Mouse (Mus musculus) thymus, postnatal 25 days (tissue): ENCODE results near the gene Gpr62.
A peak's percentile ranks its signal among the peaks of the same experiment; 100 is the strongest.
"Not testable (repeated sequence)": the region's sequence is repeated elsewhere in the genome, so short reads cannot be mapped to it uniquely, and the experiment has no call there.

Experiments
- DNase-seq: peaks from one replicate; pipeline ENCODE4 v3.0.0; 2022

Gene Gpr62

GRCm38 (mm10) chr9:106465571-106466200, at the start of gene Gpr62:
Gene Gpr62 (minus strand): TSS chr9:106465938.
- DNase-seq, result no peak

- DNase-seq, result no peak
These were observed 48.5 kb upstream of the Gpr62 start, which contains the start of gene Iqcf5 for GRCm38 (mm10) chr9:106514273-106514672. Gene Iqcf5 (plus strand): TSS chr9:106514573.

GRCm38 (mm10) chr9:106513566-106513965, 47.8 kb upstream of the Gpr62 start:
- no peak for DNase-seq

- no peak for DNase-seq
These were observed 47.2 kb upstream of the Gpr62 start for GRCm38 (mm10) chr9:106512729-106513450.

- DNase-seq, result no peak
These were observed 43.6 kb upstream of the Gpr62 start for GRCm38 (mm10) chr9:106509356-106509755.

- no peak for DNase-seq
These were observed 38.5 kb upstream of the Gpr62 start for GRCm38 (mm10) chr9:106504246-106504645.

- DNase-seq, result no peak
These were observed 36.1 kb upstream of the Gpr62 start for GRCm38 (mm10) chr9:106501846-106502245.

- no peak for DNase-seq
These were observed 33.9 kb upstream of the Gpr62 start, which contains the start of gene Iqcf1 for GRCm38 (mm10) chr9:106499667-106500066. Gene Iqcf1 (plus strand): TSS chr9:106499967.

GRCm38 (mm10) chr9:106487602-106488001, 21.9 kb upstream of the Gpr62 start:
- not testable (repeated sequence) for DNase-seq

- no peak for DNase-seq
These were observed 19.3 kb upstream of the Gpr62 start for GRCm38 (mm10) chr9:106485076-106485475.

GRCm38 (mm10) chr9:106483606-106484005, 17.9 kb upstream of the Gpr62 start:
- no peak for DNase-seq

- DNase-seq, result no peak
These were observed 17.4 kb upstream of the Gpr62 start for GRCm38 (mm10) chr9:106483136-106483535.

- DNase-seq, result no peak
These were observed 16.9 kb upstream of the Gpr62 start for GRCm38 (mm10) chr9:106482578-106483115.

GRCm38 (mm10) chr9:106481676-106482075, 15.9 kb upstream of the Gpr62 start:
- DNase-seq, result no peak

GRCm38 (mm10) chr9:106481075-106481474, 15.3 kb upstream of the Gpr62 start:
- no peak for DNase-seq

GRCm38 (mm10) chr9:106480541-106480940, 14.8 kb upstream of the Gpr62 start:
- DNase-seq, result no peak

GRCm38 (mm10) chr9:106478101-106478500, 12.4 kb upstream of the Gpr62 start:
- DNase-seq, result no peak

GRCm38 (mm10) chr9:106477649-106478048, 11.9 kb upstream of the Gpr62 start:
- DNase-seq, result no peak

GRCm38 (mm10) chr9:106476924-106477484, 11.3 kb upstream of the Gpr62 start, which contains the start of gene Parp3:
Gene Parp3 (minus strand): TSS chr9:106476949.
- DNase-seq, result peak; percentile 97

- peak; percentile 81 for DNase-seq
These were observed 10.5 kb upstream of the Gpr62 start for GRCm38 (mm10) chr9:106476002-106476923.

- DNase-seq, result no peak
These were observed 9.9 kb upstream of the Gpr62 start, which contains the start of gene Rrp9 for GRCm38 (mm10) chr9:106475663-106476001. Gene Rrp9 (plus strand): TSS chr9:106475963.

- no peak for DNase-seq
These were observed 9.3 kb upstream of the Gpr62 start for GRCm38 (mm10) chr9:106475046-106475445.

- DNase-seq, result peak; percentile 70
These were observed 8.7 kb upstream of the Gpr62 start for GRCm38 (mm10) chr9:106474456-106474855.
